Mouse (Mus musculus) limb, embryonic 15.5 days (tissue): ENCODE measurements around the gene Adamtsl3. TPM values are rescaled to one million over a fixed set of nuclear protein-coding genes. Genes with fewer than 3 reads are reported as not detected.

ENCODE experiments used
- ATAC-seq: fragments of 200-750 bp; cut with Nextera tagmentation; 2 replicates; pipeline ENCODE4 v1.8.0; 2017; ENCODE audit warnings: low read depth, moderate TSS enrichment; ENCODE audit not compliant: insufficient number of reproducible peaks, low FRiP score, low TSS enrichment
- H3K27ac ChIP-seq: fragments of 300-500 bp; sonication (generic); 2 replicates; pipeline ENCODE4 v1.5.1; 2015; ENCODE audit warnings: moderate library complexity, mild to moderate bottlenecking, inconsistent platforms
- H3K27me3 ChIP-seq: fragments of 300-500 bp; sonication (generic); 2 replicates; pipeline ENCODE4 v1.6.1; 2015; ENCODE audit warnings: inconsistent platforms
- H3K36me3 ChIP-seq: fragments of 300-500 bp; sonication (generic); 2 replicates; pipeline ENCODE4 v1.6.1; 2015; ENCODE audit warnings: inconsistent platforms
- H3K4me1 ChIP-seq: fragments of 300-500 bp; sonication (generic); 2 replicates; pipeline ENCODE4 v1.6.1; 2015; ENCODE audit warnings: inconsistent platforms
- H3K4me2 ChIP-seq: fragments of 300-500 bp; sonication (generic); 2 replicates; pipeline ENCODE4 v1.6.1; 2015; ENCODE audit warnings: mild to moderate bottlenecking, inconsistent platforms
- H3K4me3 ChIP-seq: fragments of 300-500 bp; sonication (generic); 2 replicates; pipeline ENCODE4 v1.5.1; 2015; ENCODE audit warnings: mild to moderate bottlenecking, inconsistent platforms
- H3K9ac ChIP-seq: fragments of 300-500 bp; sonication (generic); 2 replicates; pipeline ENCODE4 v1.6.1; 2015; ENCODE audit warnings: inconsistent platforms
- H3K9me3 ChIP-seq: fragments of 300-500 bp; sonication (generic); 2 replicates; pipeline ENCODE4 v1.6.1; 2016; ENCODE audit warnings: inconsistent platforms
- WGBS: fragments of 180-500 bp; shearing (Covaris S2); methylation state at CpG from one replicate; pipeline ENCODE4 v1.1.7; 2015; 5-methylcytosine and 5-hydroxymethylcytosine counted together
- polyA plus RNA-seq: library from polyadenylated mRNA; unstranded; fragments of >200 nt; fragmentation: Nextera tagmentation; extraction: Ambion mirVana; gene quantifications from 2 replicates; pipeline ENCODE4 v1.2.1, GENCODE M21; 2015

Gene Adamtsl3
- polyA plus RNA-seq, 1 experiment from 2014 or later: 7.5 TPM

DNA sequence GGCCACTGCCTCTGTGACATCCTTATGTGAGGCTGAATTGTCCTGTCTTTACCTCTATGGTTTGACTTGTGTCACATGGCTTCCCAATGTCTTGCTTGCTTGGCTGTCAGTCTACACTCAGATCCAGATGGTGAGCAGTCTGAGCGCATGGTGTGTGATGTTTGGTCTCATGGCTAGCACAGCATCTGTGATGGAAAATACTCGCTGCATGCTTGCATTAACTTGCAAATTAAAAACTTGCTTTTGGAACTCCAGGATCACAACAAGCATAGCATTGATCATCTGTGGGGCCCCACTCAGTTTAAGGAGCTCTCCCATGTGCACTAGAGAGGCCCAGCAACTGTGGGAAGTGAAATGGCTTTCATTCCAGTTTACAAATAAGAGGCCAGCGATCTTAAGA is 29.1 kb downstream of the Adamtsl3 start:
- Histone ChIP-seq H3K9ac (no peak overlapping the region), H3K4me2 (no peak overlapping the region), H3K27ac (no peak overlapping the region), H3K27me3 (no peaks in the 10 kb centered on the region), H3K9me3 (no peaks in the 10 kb centered on the region), H3K4me1 (0 out of 2 replicates have a peak, but pooled peaks cover 12% of the 10 kb centered on the region), H3K36me3 (no peaks in the 10 kb centered on the region), H3K4me3 (no peak overlapping the region)
- ATAC-seq: no peak
- 74% methylated on average over 3 of the region's 3 CpGs for WGBS

DNA sequence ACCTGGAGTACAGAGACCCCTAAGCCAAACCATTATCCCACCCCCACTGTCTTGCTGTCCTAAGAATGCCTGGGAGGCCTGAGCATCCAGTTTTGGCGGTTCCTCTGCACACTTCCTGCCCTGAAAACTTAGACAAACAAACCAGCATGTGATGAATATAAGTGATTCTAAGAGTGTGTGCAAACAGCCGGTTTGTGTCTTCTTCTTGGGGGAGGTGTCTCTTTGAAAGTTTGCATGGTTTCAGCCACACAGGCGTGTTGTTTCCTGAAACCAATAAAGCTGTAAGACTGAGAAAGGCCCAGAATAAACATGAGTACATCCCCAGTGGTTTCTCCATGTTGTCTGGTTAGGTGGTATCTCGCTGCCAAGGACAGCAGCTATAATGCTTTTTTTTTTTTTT is 30.6 kb downstream of the Adamtsl3 start:
- no peak for ATAC-seq
- 69% methylated on average over 4 of the region's 4 CpGs for WGBS
- no peak overlapping the region for H3K4me2 ChIP-seq
- 0 out of 2 replicates have a peak, but pooled peaks cover 6% of the 10 kb centered on the region for H3K4me1 ChIP-seq
- H3K27ac ChIP-seq: no peak overlapping the region
- no peaks in the 10 kb centered on the region for H3K9me3 ChIP-seq
- no peak overlapping the region for H3K4me3 ChIP-seq
- H3K9ac ChIP-seq: no peak overlapping the region
- no peaks in the 10 kb centered on the region for H3K36me3 ChIP-seq
- H3K27me3 ChIP-seq: no peaks in the 10 kb centered on the region

- ATAC-seq: no peak
- Histone ChIP-seq H3K4me2 (no peak overlapping the region), H3K27ac (no peak overlapping the region), H3K9me3 (no peaks in the 10 kb centered on the region), H3K4me3 (no peak overlapping the region), H3K4me1 (0 out of 2 replicates have a peak, but pooled peaks cover 6% of the 10 kb centered on the region), H3K9ac (no peak overlapping the region), H3K27me3 (no peaks in the 10 kb centered on the region), H3K36me3 (no peaks in the 10 kb centered on the region)
- 85% methylated on average over 5 of the region's 5 CpGs for WGBS
Measured at GRCm38 (mm10) chr7:82366471-82366870, 31.0 kb downstream of the Adamtsl3 start.

GRCm38 (mm10) chr7:82368047-82368446 is 32.6 kb downstream of the Adamtsl3 start:
- H3K27ac ChIP-seq: no peak overlapping the region
- no peak for ATAC-seq
- H3K4me1 ChIP-seq: 0 out of 2 replicates have a peak, but pooled peaks cover 6% of the 10 kb centered on the region
- H3K4me3 ChIP-seq: no peak overlapping the region
- H3K27me3 ChIP-seq: no peaks in the 10 kb centered on the region
- no peak overlapping the region for H3K4me2 ChIP-seq
- H3K9ac ChIP-seq: no peak overlapping the region
- 14% methylated on average over 2 of the region's 2 CpGs for WGBS
- no peaks in the 10 kb centered on the region for H3K36me3 ChIP-seq
- H3K9me3 ChIP-seq: no peaks in the 10 kb centered on the region

GRCm38 (mm10) chr7:82370132-82370531 is 34.6 kb downstream of the Adamtsl3 start:
- Histone ChIP-seq H3K27ac (no peak overlapping the region), H3K4me3 (no peak overlapping the region), H3K27me3 (no peaks in the 10 kb centered on the region), H3K9me3 (no peaks in the 10 kb centered on the region), H3K4me1 (0 out of 2 replicates have a peak, but pooled peaks cover 6% of the 10 kb centered on the region), H3K36me3 (no peaks in the 10 kb centered on the region), H3K9ac (no peak overlapping the region), H3K4me2 (no peak overlapping the region)
- no peak for ATAC-seq
- 84% methylated on average over 8 of the region's 8 CpGs for WGBS

DNA sequence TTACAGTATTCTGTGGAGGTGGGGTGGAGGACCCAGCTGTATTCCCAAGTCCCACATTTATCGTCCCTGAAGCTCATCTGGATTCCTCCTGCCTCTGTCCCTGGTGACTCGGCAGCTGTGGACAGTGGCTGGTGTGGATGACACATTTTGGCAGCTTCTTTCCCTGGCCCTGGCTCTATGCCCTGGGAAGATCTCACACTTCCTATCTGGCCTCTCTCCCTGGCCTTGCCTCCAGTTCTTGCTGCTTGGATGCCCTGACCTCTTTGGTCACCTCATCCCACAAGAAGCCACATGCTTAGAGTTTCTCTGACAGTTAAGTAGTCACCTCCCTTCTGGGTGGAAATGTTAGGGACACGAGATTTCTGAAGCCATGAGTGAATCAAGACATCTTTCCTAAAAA is 35.9 kb downstream of the Adamtsl3 start:
- no peak overlapping the region for H3K9ac ChIP-seq
- no peaks in the 10 kb centered on the region for H3K9me3 ChIP-seq
- WGBS: 68% methylated on average over 3 of the region's 3 CpGs
- 0 out of 2 replicates have a peak, but pooled peaks cover 6% of the 10 kb centered on the region for H3K4me1 ChIP-seq
- no peak overlapping the region for H3K4me3 ChIP-seq
- ATAC-seq: no peak
- no peak overlapping the region for H3K27ac ChIP-seq
- no peak overlapping the region for H3K4me2 ChIP-seq
- H3K27me3 ChIP-seq: no peaks in the 10 kb centered on the region
- no peaks in the 10 kb centered on the region for H3K36me3 ChIP-seq

GRCm38 (mm10) chr7:82378311-82378710 is 42.8 kb downstream of the Adamtsl3 start:
- Histone ChIP-seq H3K4me1 (peaks cover 13% of the 10 kb centered on the region), H3K9ac (no peak overlapping the region), H3K36me3 (no peaks in the 10 kb centered on the region), H3K4me2 (no peak overlapping the region), H3K4me3 (no peak overlapping the region), H3K27me3 (no peaks in the 10 kb centered on the region), H3K9me3 (no peaks in the 10 kb centered on the region), H3K27ac (no peak overlapping the region)
- ATAC-seq: no peak
- WGBS: 86% methylated on average over 1 of the region's 1 CpGs

GRCm38 (mm10) chr7:82379765-82380164 is 44.3 kb downstream of the Adamtsl3 start:
- Histone ChIP-seq H3K4me2 (no peak overlapping the region), H3K36me3 (no peaks in the 10 kb centered on the region), H3K27ac (no peak overlapping the region), H3K9ac (no peak overlapping the region), H3K27me3 (no peaks in the 10 kb centered on the region), H3K4me1 (peaks cover 19% of the 10 kb centered on the region), H3K9me3 (no peaks in the 10 kb centered on the region), H3K4me3 (no peak overlapping the region)
- no peak for ATAC-seq
- 68% methylated on average over 7 of the region's 7 CpGs for WGBS

DNA sequence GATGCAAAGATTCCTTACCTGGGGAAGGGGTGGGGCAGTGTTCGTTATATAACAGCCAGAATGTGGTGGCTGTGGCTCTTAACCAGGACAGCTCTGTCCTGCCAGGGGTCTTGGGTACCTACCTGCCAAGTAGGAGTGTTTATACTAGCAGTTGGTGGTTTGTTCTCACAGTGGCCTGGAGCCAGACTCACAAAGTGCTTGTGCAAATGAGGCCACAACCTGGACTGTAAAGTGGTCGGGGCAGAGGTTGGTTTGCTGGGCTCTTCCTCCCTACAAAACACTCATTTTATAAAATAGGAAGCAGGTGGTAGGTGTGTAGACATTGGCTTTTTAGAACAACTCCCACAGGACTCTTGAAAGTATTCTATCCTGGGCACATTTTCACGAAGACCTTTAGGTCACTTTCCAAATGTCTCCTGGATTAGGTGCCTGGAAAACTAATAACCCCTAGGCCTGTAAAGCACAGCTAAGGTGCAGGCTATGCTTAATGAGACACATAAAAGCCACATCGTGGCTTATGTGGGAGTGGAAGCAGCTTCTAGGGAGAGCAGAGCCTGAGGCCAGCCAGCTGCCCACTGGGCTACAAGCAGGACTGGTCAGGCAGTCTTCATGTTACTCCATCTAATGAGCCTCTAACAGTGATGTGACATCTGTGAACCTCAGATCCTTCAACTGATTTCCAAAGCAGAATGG is 47.5 kb downstream of the Adamtsl3 start:
- 22% methylated on average over 4 of the region's 4 CpGs for WGBS
- ATAC-seq: peak; percentile 69; the same call in 1 of the 2 replicates
- H3K27ac ChIP-seq: 0 out of 2 replicates have a peak overlapping the region, but pooled peaks have one; percentile 38
- H3K9ac ChIP-seq: no peak overlapping the region
- H3K4me1 ChIP-seq: peaks cover 19% of the 10 kb centered on the region
- no peak overlapping the region for H3K4me2 ChIP-seq
- H3K9me3 ChIP-seq: no peaks in the 10 kb centered on the region
- H3K36me3 ChIP-seq: no peaks in the 10 kb centered on the region
- no peak overlapping the region for H3K4me3 ChIP-seq
- no peaks in the 10 kb centered on the region for H3K27me3 ChIP-seq

GRCm38 (mm10) chr7:82383536-82383848 is 48.0 kb downstream of the Adamtsl3 start:
- Histone ChIP-seq H3K9me3 (no peaks in the 10 kb centered on the region), H3K4me1 (peaks cover 19% of the 10 kb centered on the region), H3K4me3 (no peak overlapping the region), H3K27me3 (no peaks in the 10 kb centered on the region), H3K9ac (no peak overlapping the region), H3K27ac (0 out of 2 replicates have a peak overlapping the region, but pooled peaks have one; percentile 38), H3K4me2 (no peak overlapping the region), H3K36me3 (no peaks in the 10 kb centered on the region)
- WGBS: 33% methylated on average over 3 of the region's 3 CpGs
- 0 out of 2 replicates have a peak, but pooled peaks have one; percentile 40 for ATAC-seq

GRCm38 (mm10) chr7:82387121-82387520 is 51.6 kb downstream of the Adamtsl3 start:
- Histone ChIP-seq H3K9me3 (no peaks in the 10 kb centered on the region), H3K27me3 (no peaks in the 10 kb centered on the region), H3K4me2 (no peak overlapping the region), H3K4me1 (peaks cover 16% of the 10 kb centered on the region), H3K36me3 (no peaks in the 10 kb centered on the region), H3K27ac (no peak overlapping the region), H3K4me3 (no peak overlapping the region), H3K9ac (no peak overlapping the region)
- no peak for ATAC-seq
- WGBS: 81% methylated on average over 3 of the region's 3 CpGs

GRCm38 (mm10) chr7:82394435-82395186 is 59.1 kb downstream of the Adamtsl3 start:
- H3K9ac ChIP-seq: no peak overlapping the region
- H3K27me3 ChIP-seq: no peaks in the 10 kb centered on the region
- no peaks in the 10 kb centered on the region for H3K9me3 ChIP-seq
- 67% methylated on average over 6 of the region's 6 CpGs for WGBS
- no peak overlapping the region for H3K27ac ChIP-seq
- no peak for ATAC-seq
- H3K4me2 ChIP-seq: no peak overlapping the region
- peaks cover 19% of the 10 kb centered on the region for H3K4me1 ChIP-seq
- H3K4me3 ChIP-seq: no peak overlapping the region
- H3K36me3 ChIP-seq: no peaks in the 10 kb centered on the region
